Mouse (Mus musculus): ENCODE measurements around the gene Smc1b. TPM values are rescaled to one million over a fixed set of nuclear protein-coding genes. Genes with fewer than 3 reads are reported as not detected.

The Smc1b gene
- polyA plus RNA-seq, 1 experiment from 2014 or later = 0.07 TPM

GRCm38 (mm10) chr15:85167086-85167679 lies 35.4 kb upstream of the Smc1b start:
- Histone ChIP-seq H3K4me1 (replicated peaks; ENCODE audit: control insufficient read depth, insufficient read depth, low read length) (peaks cover 7% of the 10 kb centered on the region), H3K36me3 (ENCODE audit: control insufficient read depth, insufficient read depth, low read length) (no peaks in the 10 kb centered on the region), H3K4me2 (ENCODE audit: low read depth, low read length, severe bottlenecking) (no peak overlapping the region), H3K27ac (ENCODE audit: low read depth, low read length) (no peak overlapping the region), H3K27me3 (ENCODE audit: control insufficient read depth, insufficient read depth, low read length) (no peaks in the 10 kb centered on the region), H3K9me3 (ENCODE audit: control insufficient read depth, low read length) (no peaks in the 10 kb centered on the region), H3K9ac (ENCODE audit: low read length) (no peak overlapping the region), H3K4me3 (ENCODE audit: low read depth, low read length) (no peak overlapping the region)
- ATAC-seq (replicated peaks; ENCODE audit: low FRiP score) (no peak), DNase-seq (ENCODE audit: low spot score) (no peak)
- WGBS = 48% methylated on average over 12 of the region's 12 CpGs

- Histone ChIP-seq H3K9me3 (ENCODE audit: control insufficient read depth, low read length) (no peaks in the 10 kb centered on the region), H3K27ac (ENCODE audit: low read depth, low read length) (peak overlapping the region; percentile 37; the same call in 1 of the 2 replicates), H3K27me3 (ENCODE audit: control insufficient read depth, insufficient read depth, low read length) (no peaks in the 10 kb centered on the region), H3K9ac (ENCODE audit: low read length) (0 out of 2 replicates have a peak overlapping the region, but pooled peaks have one; percentile 23), H3K4me2 (ENCODE audit: low read depth, low read length, severe bottlenecking) (peak overlapping the region; percentile 22; the same call in 1 of the 2 replicates), H3K36me3 (ENCODE audit: control insufficient read depth, insufficient read depth, low read length) (no peaks in the 10 kb centered on the region), H3K4me3 (ENCODE audit: low read depth, low read length) (no peak overlapping the region), H3K4me1 (replicated peaks; ENCODE audit: control insufficient read depth, insufficient read depth, low read length) (peaks cover 7% of the 10 kb centered on the region)
- no peak for ATAC-seq (replicated peaks; ENCODE audit: low FRiP score)
- WGBS = 13% methylated on average over 11 of the region's 11 CpGs
- DNase-seq (ENCODE audit: low spot score) = peak; percentile 67
Observed at GRCm38 (mm10) chr15:85166433-85166933, 34.7 kb upstream of the Smc1b start.

- no peak overlapping the region for H3K4me3 ChIP-seq (ENCODE audit: low read depth, low read length)
- H3K4me1 ChIP-seq (replicated peaks; ENCODE audit: control insufficient read depth, insufficient read depth, low read length) = peaks cover 7% of the 10 kb centered on the region
- H3K4me2 ChIP-seq (ENCODE audit: low read depth, low read length, severe bottlenecking) = no peak overlapping the region
- no peak overlapping the region for H3K9ac ChIP-seq (ENCODE audit: low read length)
- no peak for ATAC-seq (replicated peaks; ENCODE audit: low FRiP score)
- no peak overlapping the region for H3K27ac ChIP-seq (ENCODE audit: low read depth, low read length)
- no peak for DNase-seq (ENCODE audit: low spot score)
- no peaks in the 10 kb centered on the region for H3K27me3 ChIP-seq (ENCODE audit: control insufficient read depth, insufficient read depth, low read length)
- no peaks in the 10 kb centered on the region for H3K36me3 ChIP-seq (ENCODE audit: control insufficient read depth, insufficient read depth, low read length)
- no peaks in the 10 kb centered on the region for H3K9me3 ChIP-seq (ENCODE audit: control insufficient read depth, low read length)
- WGBS = 70% methylated on average over 21 of the region's 21 CpGs
Observed at GRCm38 (mm10) chr15:85162693-85163663, 31.2 kb upstream of the Smc1b start.

- Histone ChIP-seq H3K9me3 (ENCODE audit: control insufficient read depth, low read length) (no peaks in the 10 kb centered on the region), H3K27me3 (ENCODE audit: control insufficient read depth, insufficient read depth, low read length) (no peaks in the 10 kb centered on the region), H3K27ac (ENCODE audit: low read depth, low read length) (no peak overlapping the region), H3K9ac (ENCODE audit: low read length) (no peak overlapping the region), H3K4me1 (replicated peaks; ENCODE audit: control insufficient read depth, insufficient read depth, low read length) (peaks cover 1% of the 10 kb centered on the region; the same call in 1 of the 2 replicates), H3K4me3 (ENCODE audit: low read depth, low read length) (no peak overlapping the region), H3K4me2 (ENCODE audit: low read depth, low read length, severe bottlenecking) (no peak overlapping the region), H3K36me3 (ENCODE audit: control insufficient read depth, insufficient read depth, low read length) (no peaks in the 10 kb centered on the region)
- no peak for DNase-seq (ENCODE audit: low spot score)
- no peak for ATAC-seq (replicated peaks; ENCODE audit: low FRiP score)
Observed at GRCm38 (mm10) chr15:85161416-85161815, 29.7 kb upstream of the Smc1b start.

- no peak overlapping the region for H3K27ac ChIP-seq (ENCODE audit: low read depth, low read length)
- no peaks in the 10 kb centered on the region for H3K9me3 ChIP-seq (ENCODE audit: control insufficient read depth, low read length)
- H3K4me3 ChIP-seq (ENCODE audit: low read depth, low read length) = no peak overlapping the region
- H3K4me2 ChIP-seq (ENCODE audit: low read depth, low read length, severe bottlenecking) = no peak overlapping the region
- WGBS = 67% methylated on average over 4 of the region's 4 CpGs
- H3K27me3 ChIP-seq (ENCODE audit: control insufficient read depth, insufficient read depth, low read length) = no peaks in the 10 kb centered on the region
- H3K9ac ChIP-seq (ENCODE audit: low read length) = no peak overlapping the region
- H3K36me3 ChIP-seq (ENCODE audit: control insufficient read depth, insufficient read depth, low read length) = no peaks in the 10 kb centered on the region
- DNase-seq (ENCODE audit: low spot score) = no peak
- no peak for ATAC-seq (replicated peaks; ENCODE audit: low FRiP score)
- no peaks in the 10 kb centered on the region for H3K4me1 ChIP-seq (replicated peaks; ENCODE audit: control insufficient read depth, insufficient read depth, low read length)
Observed at GRCm38 (mm10) chr15:85156198-85156597, 24.4 kb upstream of the Smc1b start.

- no peak overlapping the region for H3K4me3 ChIP-seq (ENCODE audit: low read depth, low read length)
- H3K4me1 ChIP-seq (replicated peaks; ENCODE audit: control insufficient read depth, insufficient read depth, low read length) = no peaks in the 10 kb centered on the region
- no peak for ATAC-seq (replicated peaks; ENCODE audit: low FRiP score)
- DNase-seq (ENCODE audit: low spot score) = no peak
- no peaks in the 10 kb centered on the region for H3K9me3 ChIP-seq (ENCODE audit: control insufficient read depth, low read length)
- 89% methylated on average over 3 of the region's 3 CpGs for WGBS
- no peaks in the 10 kb centered on the region for H3K27me3 ChIP-seq (ENCODE audit: control insufficient read depth, insufficient read depth, low read length)
- no peak overlapping the region for H3K4me2 ChIP-seq (ENCODE audit: low read depth, low read length, severe bottlenecking)
- H3K9ac ChIP-seq (ENCODE audit: low read length) = no peak overlapping the region
- H3K27ac ChIP-seq (ENCODE audit: low read depth, low read length) = no peak overlapping the region
- no peaks in the 10 kb centered on the region for H3K36me3 ChIP-seq (ENCODE audit: control insufficient read depth, insufficient read depth, low read length)
Observed at GRCm38 (mm10) chr15:85154091-85154490, 22.3 kb upstream of the Smc1b start.

GRCm38 (mm10) chr15:85152577-85152976 lies 20.8 kb upstream of the Smc1b start:
- H3K9me3 ChIP-seq (ENCODE audit: control insufficient read depth, low read length) = no peaks in the 10 kb centered on the region
- no peaks in the 10 kb centered on the region for H3K4me1 ChIP-seq (replicated peaks; ENCODE audit: control insufficient read depth, insufficient read depth, low read length)
- 74% methylated on average over 3 of the region's 3 CpGs for WGBS
- no peak overlapping the region for H3K4me3 ChIP-seq (ENCODE audit: low read depth, low read length)
- no peak overlapping the region for H3K27ac ChIP-seq (ENCODE audit: low read depth, low read length)
- H3K9ac ChIP-seq (ENCODE audit: low read length) = no peak overlapping the region
- ATAC-seq (replicated peaks; ENCODE audit: low FRiP score) = no peak
- H3K27me3 ChIP-seq (ENCODE audit: control insufficient read depth, insufficient read depth, low read length) = no peaks in the 10 kb centered on the region
- no peak for DNase-seq (ENCODE audit: low spot score)
- no peaks in the 10 kb centered on the region for H3K36me3 ChIP-seq (ENCODE audit: control insufficient read depth, insufficient read depth, low read length)
- no peak overlapping the region for H3K4me2 ChIP-seq (ENCODE audit: low read depth, low read length, severe bottlenecking)

GRCm38 (mm10) chr15:85151433-85151918 lies 19.7 kb upstream of the Smc1b start:
- WGBS = 32% methylated on average over 13 of the region's 13 CpGs

More at GRCm38 (mm10) chr15:85151433-85151918, 19.7 kb upstream of the Smc1b start:
- ATAC-seq (replicated peaks; ENCODE audit: low FRiP score) (0 out of 2 replicates have a peak, but pooled peaks have one; percentile 61), DNase-seq (ENCODE audit: low spot score) (peak; percentile 90)
- Histone ChIP-seq H3K4me1 (replicated peaks; ENCODE audit: control insufficient read depth, insufficient read depth, low read length) (no peaks in the 10 kb centered on the region), H3K27me3 (ENCODE audit: control insufficient read depth, insufficient read depth, low read length) (no peaks in the 10 kb centered on the region), H3K4me3 (ENCODE audit: low read depth, low read length) (no peak overlapping the region), H3K27ac (ENCODE audit: low read depth, low read length) (no peak overlapping the region), H3K4me2 (ENCODE audit: low read depth, low read length, severe bottlenecking) (no peak overlapping the region), H3K36me3 (ENCODE audit: control insufficient read depth, insufficient read depth, low read length) (no peaks in the 10 kb centered on the region), H3K9ac (ENCODE audit: low read length) (no peak overlapping the region), H3K9me3 (ENCODE audit: control insufficient read depth, low read length) (no peaks in the 10 kb centered on the region)
